Mouse (Mus musculus) heart, adult 11 months (tissue): ENCODE results near the gene Ice1.
A peak's percentile ranks its signal among the peaks of the same experiment; 100 is the strongest.

Source experiments
- DNase-seq: peaks from one replicate; pipeline ENCODE4 v3.0.0; 2022

Ice1 gene

GRCm38 (mm10) chr13:70553456-70553855, 84.0 kb downstream of the Ice1 start:
- DNase-seq = no peak

GRCm38 (mm10) chr13:70547457-70547856, 90.0 kb downstream of the Ice1 start:
- peak; percentile 28 for DNase-seq

- peak; percentile 67 for DNase-seq
These were observed 92.2 kb downstream of the Ice1 start for GRCm38 (mm10) chr13:70545261-70545660.

GRCm38 (mm10) chr13:70539842-70540241, 97.6 kb downstream of the Ice1 start:
- peak; percentile 8 for DNase-seq

- peak; percentile 3 for DNase-seq
These were observed 104.0 kb downstream of the Ice1 start for GRCm38 (mm10) chr13:70533412-70533811.

- peak; percentile 54 for DNase-seq
These were observed 104.7 kb downstream of the Ice1 start for GRCm38 (mm10) chr13:70532719-70533118.

GRCm38 (mm10) chr13:70517651-70518050, 119.8 kb downstream of the Ice1 start:
- DNase-seq = peak; percentile 80

- DNase-seq = peak; percentile 11
These were observed 122.4 kb downstream of the Ice1 start for GRCm38 (mm10) chr13:70515004-70515403.

GRCm38 (mm10) chr13:70510199-70510598, 127.2 kb downstream of the Ice1 start:
- peak; percentile 39 for DNase-seq

- DNase-seq = peak; percentile 50
These were observed 127.9 kb downstream of the Ice1 start for GRCm38 (mm10) chr13:70509375-70510016.

- peak; percentile 50 for DNase-seq
These were observed 128.6 kb downstream of the Ice1 start for GRCm38 (mm10) chr13:70508708-70509374.
